Comparison of ENCODE assay signal across 8 mouse cellular contexts in the genomic region with DNA sequence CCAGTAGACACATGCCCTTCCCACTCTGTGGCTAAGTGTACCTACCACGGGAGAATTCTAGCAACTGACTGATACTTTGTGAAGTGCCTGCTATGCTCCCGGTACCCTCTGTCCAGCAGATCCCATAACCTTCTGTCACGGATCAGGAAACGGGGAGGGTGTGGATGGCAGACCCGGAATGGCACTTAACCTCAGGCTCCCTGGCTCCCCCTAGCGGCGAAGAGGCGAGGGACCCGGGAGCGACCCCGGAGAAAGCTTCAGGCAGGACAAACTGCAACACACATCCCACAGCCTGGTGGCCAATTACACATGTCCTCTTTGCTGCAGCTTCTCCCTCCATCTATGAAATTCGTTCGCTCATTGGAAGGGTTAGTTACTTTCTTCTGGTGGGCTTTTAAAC. TPM values are rescaled to one million over a fixed set of nuclear protein-coding genes. Genes with fewer than 3 reads are reported as not detected.
DNase-seq lines count a peak whose midpoint lies in the region; ATAC-seq and TF ChIP-seq lines count a peak whose summit lies in the region.

No protein-coding gene starts in this region.

- no peak overlapping the region for H3K9ac ChIP-seq in neural tube, embryonic 15.5 days (replicated peaks)
- H3K9ac ChIP-seq in liver, embryonic 11.5 days (ENCODE audit: low read depth, low read length), result peak overlapping the region; percentile 30; the same call in 1 of the 2 replicates

- WGBS in neural tube, embryonic 15.5 days, result 6% methylated on average over 13 of the region's 13 CpGs
- 4% methylated on average over 13 of the region's 13 CpGs for WGBS in liver, embryonic 11.5 days
- 6% methylated on average over 13 of the region's 13 CpGs for WGBS in olfactory bulb, adult 2 months

- no peak overlapping the region for H3K4me2 ChIP-seq in neural tube, embryonic 15.5 days
- H3K4me2 ChIP-seq in liver, embryonic 11.5 days, result peak overlapping the region; percentile 47

- intact Hi-C loops in gastrocnemius, postnatal 36 days (cut with DNase I), result loop anchor here (5.0 kb wide), 2 partner anchors 141 to 161 kb away; partner anchors contain the start of gene Def6

- DNase-seq in neural tube, embryonic 10.5 days (ENCODE audit: extremely low spot score, low spot score), result peak; percentile 92
- DNase-seq in c-Kit-positive CD71-positive TER-119-positive erythroid progenitor cells, embryonic 14.5 days (ENCODE audit: low spot score), result peak; percentile 62
- peak; percentile 80 for DNase-seq in gastrocnemius, postnatal 36 days
- peak; percentile 67 to 88 for DNase-seq in kidney, adult 8-10 months
- peak; percentile 83 for DNase-seq in liver, embryonic 11.5 days (ENCODE audit: low spot score)
- DNase-seq in thymus, postnatal 25 days, result peak; percentile 84

- no peaks in the 10 kb centered on the region for H3K36me3 ChIP-seq in neural tube, embryonic 15.5 days
- no peaks in the 10 kb centered on the region for H3K36me3 ChIP-seq in liver, embryonic 11.5 days (ENCODE audit: control insufficient read depth, insufficient read depth, low read length)

- peak; percentile 81 for TF ChIP-seq CTCF in olfactory bulb, adult 2 months (IDR thresholded peaks at IDR 0.05; ENCODE audit: insufficient read depth, low read depth, low read length)

- H3K9me3 ChIP-seq in neural tube, embryonic 15.5 days (replicated peaks), result no peaks in the 10 kb centered on the region
- H3K9me3 ChIP-seq in liver, embryonic 11.5 days (ENCODE audit: control insufficient read depth, low read length), result no peaks in the 10 kb centered on the region

- H3K4me1 ChIP-seq in neural tube, embryonic 15.5 days, result peaks cover 14% of the 10 kb centered on the region
- peaks cover 10% of the 10 kb centered on the region; the same call in 1 of the 2 replicates for H3K4me1 ChIP-seq in liver, embryonic 11.5 days (replicated peaks; ENCODE audit: control insufficient read depth, insufficient read depth, low read length)
- H3K4me1 ChIP-seq in olfactory bulb, adult 2 months (ENCODE audit: control insufficient read depth, insufficient read depth, low read length), result peaks cover 6% of the 10 kb centered on the region

- H3K27me3 ChIP-seq in neural tube, embryonic 15.5 days (replicated peaks), result peaks cover 33% of the 10 kb centered on the region
- peaks cover 30% of the 10 kb centered on the region for H3K27me3 ChIP-seq in liver, embryonic 11.5 days (replicated peaks; ENCODE audit: control insufficient read depth, insufficient read depth, low read length)

- no peak overlapping the region for H3K27ac ChIP-seq in neural tube, embryonic 15.5 days (replicated peaks)
- no peak overlapping the region for H3K27ac ChIP-seq in liver, embryonic 11.5 days (ENCODE audit: low read depth, low read length)
- no peak overlapping the region for H3K27ac ChIP-seq in olfactory bulb, adult 2 months (ENCODE audit: insufficient read depth, low read depth, low read length)

- no peak overlapping the region for H3K4me3 ChIP-seq in neural tube, embryonic 15.5 days (replicated peaks)
- H3K4me3 ChIP-seq in liver, embryonic 11.5 days (ENCODE audit: low read depth, low read length), result no peak overlapping the region
- no peak overlapping the region for H3K4me3 ChIP-seq in olfactory bulb, adult 2 months (ENCODE audit: insufficient read depth, low read depth, low read length)

- TF ChIP-seq POLR2A in olfactory bulb, adult 2 months (IDR thresholded peaks at IDR 0.05; ENCODE audit: insufficient read depth, low read depth, low read length), result no peak

- no peak for ATAC-seq in neural tube, embryonic 15.5 days (ENCODE audit: low FRiP score)
- 0 out of 2 replicates have a peak, but pooled peaks have one; percentile 53 for ATAC-seq in liver, embryonic 11.5 days (replicated peaks; ENCODE audit: low FRiP score)

RNA-seq across cellular contexts. Expression of gene Tulp1, which starts 3.4 kb away (rescaled TPM):
- polyA plus RNA-seq in neural tube, embryonic 15.5 days (2015; fragmentation: Nextera tagmentation; extraction: Ambion mirVana), result 1.1 and 1.5 TPM in 2 replicates
- not detected for total RNA-seq in gastrocnemius, postnatal 36 days (2021)
- polyA plus RNA-seq in liver, embryonic 11.5 days (2014; fragmentation: Nextera tagmentation; extraction: Ambion mirVana), result 2.8 and 3.3 TPM in 2 replicates
- polyA plus RNA-seq in olfactory bulb, adult 2 months (2012; ENCODE audit: insufficient read depth, insufficient read length, low replicate concordance, missing spikeins), result not detected in 2 replicates

RNA-seq across cellular contexts. Expression of gene Tead3, which starts 17.8 kb away (rescaled TPM):
- polyA plus RNA-seq in neural tube, embryonic 15.5 days (2015; fragmentation: Nextera tagmentation; extraction: Ambion mirVana), result 1.5 and 3.2 TPM in 2 replicates
- total RNA-seq in gastrocnemius, postnatal 36 days (2021), result 1 to 10 TPM; 5.7 to 8.1 TPM
- polyA plus RNA-seq in liver, embryonic 11.5 days (2014; fragmentation: Nextera tagmentation; extraction: Ambion mirVana), result 4.3 and 4.6 TPM in 2 replicates
- not detected in 2 replicates for polyA plus RNA-seq in olfactory bulb, adult 2 months (2012; ENCODE audit: insufficient read depth, insufficient read length, low replicate concordance, missing spikeins)

RNA-seq across cellular contexts. Expression of gene Rpl10a, which starts 40.2 kb away (rescaled TPM):
- polyA plus RNA-seq in neural tube, embryonic 15.5 days (2015; fragmentation: Nextera tagmentation; extraction: Ambion mirVana), result 329 and 387 TPM in 2 replicates
- total RNA-seq in gastrocnemius, postnatal 36 days (2021), result 100 to 1,000 TPM; 327 to 414 TPM
- polyA plus RNA-seq in liver, embryonic 11.5 days (2014; fragmentation: Nextera tagmentation; extraction: Ambion mirVana), result 683 and 733 TPM in 2 replicates
- polyA plus RNA-seq in olfactory bulb, adult 2 months (2012; ENCODE audit: insufficient read depth, insufficient read length, low replicate concordance, missing spikeins), result 1,471 TPM in 1 of 2 replicates, not detected in the other

RNA-seq across cellular contexts. Expression of gene Fance, which starts 55.1 kb away (rescaled TPM):
- 26.3 and 30.3 TPM in 2 replicates for polyA plus RNA-seq in neural tube, embryonic 15.5 days (2015; fragmentation: Nextera tagmentation; extraction: Ambion mirVana)
- total RNA-seq in gastrocnemius, postnatal 36 days (2021), result 10 to 100 TPM in 1 of 2 experiments, 1 to 10 TPM in 1; 7.0 to 10.3 TPM
- 30.2 and 31.1 TPM in 2 replicates for polyA plus RNA-seq in liver, embryonic 11.5 days (2014; fragmentation: Nextera tagmentation; extraction: Ambion mirVana)
- not detected in 2 replicates for polyA plus RNA-seq in olfactory bulb, adult 2 months (2012; ENCODE audit: insufficient read depth, insufficient read length, low replicate concordance, missing spikeins)
